Mouse (Mus musculus): ENCODE results near the gene R3hdm1.

DNA sequence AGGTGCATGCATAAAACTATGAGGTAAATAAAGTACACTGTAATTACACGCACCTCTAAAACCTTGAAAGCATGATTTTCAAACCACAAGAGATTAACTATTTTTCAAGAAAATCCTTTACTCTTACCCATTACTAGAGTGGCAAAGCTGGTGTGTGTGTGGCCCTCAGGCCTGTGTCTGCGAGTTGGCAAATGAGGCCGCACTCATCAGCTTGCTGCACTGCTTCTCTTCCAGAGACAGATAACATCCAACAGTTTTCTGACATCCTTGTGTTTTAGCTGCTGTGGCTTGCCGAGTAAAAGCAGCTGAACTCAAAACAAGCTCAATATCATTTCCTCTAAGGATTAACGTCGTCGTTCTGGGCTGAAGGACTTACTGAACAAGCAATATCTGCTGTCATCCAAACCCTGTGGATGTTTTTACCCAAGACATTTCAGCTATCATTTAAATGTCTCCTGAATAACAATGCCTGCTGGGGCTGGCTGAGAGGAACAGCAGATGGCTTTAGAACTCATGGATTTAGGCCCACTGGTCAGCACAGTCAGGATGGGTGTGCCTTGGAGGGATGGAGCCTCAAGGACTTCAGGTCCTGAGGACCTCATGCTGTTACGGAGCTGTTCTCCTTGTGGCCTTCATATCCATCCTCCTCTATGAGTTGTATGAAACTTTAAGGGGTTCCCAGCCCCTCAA, 42.3 kb upstream of the R3hdm1 start:
- TF ChIP-seq GATA1 (IDR thresholded peaks at IDR 0.05; ENCODE audit: borderline replicate concordance, low read length) (no peak), FLI1 (IDR thresholded peaks at IDR 0.05; ENCODE audit: low read length) (no peak)

All from megakaryocyte, embryonic 14.5 days (primary cell).